Mouse (Mus musculus) forebrain, embryonic 11.5 days (tissue): Measurements from ENCODE around the gene Galnt10. TPM values are rescaled to one million over a fixed set of nuclear protein-coding genes. Genes with fewer than 3 reads are reported as not detected.

Experiments
- ATAC-seq: fragments of 200-750 bp; cut with Nextera tagmentation; replicated peaks from 2 replicates; pipeline ENCODE4 v1.8.0; 2017; ENCODE audit warnings: moderate TSS enrichment; ENCODE audit not compliant: low FRiP score
- DNase-seq: peaks from one replicate; pipeline ENCODE4 v3.0.0-alpha.2; 2017; ENCODE audit warnings: low spot score
- H3K27ac ChIP-seq: fragments of 300-500 bp; sonication (generic); 2 replicates; pipeline ENCODE4 v1.5.1; 2014; ENCODE audit warnings: low read depth, low read length
- H3K27me3 ChIP-seq: fragments of 300-500 bp; sonication (generic); 2 replicates; pipeline ENCODE4 v1.6.1; 2014; ENCODE audit warnings: mild to moderate bottlenecking, low read length, mixed read lengths; ENCODE audit not compliant: control insufficient read depth, insufficient read depth
- H3K36me3 ChIP-seq: fragments of 300-500 bp; sonication (generic); 2 replicates; pipeline ENCODE4 v1.6.1; 2014; ENCODE audit warnings: mild to moderate bottlenecking, low read length, moderate library complexity, mixed read lengths; ENCODE audit not compliant: control insufficient read depth, insufficient read depth
- H3K4me1 ChIP-seq: fragments of 300-500 bp; sonication (generic); replicated peaks from 2 replicates; pipeline ENCODE4 v1.6.1; 2014; ENCODE audit warnings: low read length, mixed read lengths; ENCODE audit not compliant: control insufficient read depth, insufficient read depth
- H3K4me2 ChIP-seq: fragments of 300-500 bp; sonication (generic); 2 replicates; pipeline ENCODE4 v1.6.1; 2014; ENCODE audit warnings: low read depth, mild to moderate bottlenecking, low read length, moderate library complexity, mixed read lengths; ENCODE audit not compliant: severe bottlenecking
- H3K4me3 ChIP-seq: fragments of 300-500 bp; sonication (generic); 2 replicates; pipeline ENCODE4 v1.5.1; 2014; ENCODE audit warnings: low read depth, low read length
- H3K9ac ChIP-seq: fragments of 300-500 bp; sonication (generic); 2 replicates; pipeline ENCODE4 v1.6.1; 2014; ENCODE audit warnings: low read length
- H3K9me3 ChIP-seq: fragments of 300-500 bp; sonication (generic); 2 replicates; pipeline ENCODE4 v1.6.1; 2016; ENCODE audit warnings: low read length, mixed read lengths; ENCODE audit not compliant: control insufficient read depth
- WGBS: fragments of 180-500 bp; shearing (Covaris S2); extraction: QIAGEN DNeasy Blood & Tissue Kit; methylation state at CpG from one replicate; pipeline ENCODE4 v1.1.7; 2014; 5-methylcytosine and 5-hydroxymethylcytosine counted together
- polyA plus RNA-seq: library from polyadenylated mRNA; unstranded; fragments of >200 nt; fragmentation: Nextera tagmentation; extraction: Ambion mirVana; gene quantifications from 2 replicates; pipeline ENCODE4 v1.2.1, GENCODE M21; 2014

Gene Galnt10
- polyA plus RNA-seq, 1 experiment from 2014 or later: 18.1 TPM

DNA sequence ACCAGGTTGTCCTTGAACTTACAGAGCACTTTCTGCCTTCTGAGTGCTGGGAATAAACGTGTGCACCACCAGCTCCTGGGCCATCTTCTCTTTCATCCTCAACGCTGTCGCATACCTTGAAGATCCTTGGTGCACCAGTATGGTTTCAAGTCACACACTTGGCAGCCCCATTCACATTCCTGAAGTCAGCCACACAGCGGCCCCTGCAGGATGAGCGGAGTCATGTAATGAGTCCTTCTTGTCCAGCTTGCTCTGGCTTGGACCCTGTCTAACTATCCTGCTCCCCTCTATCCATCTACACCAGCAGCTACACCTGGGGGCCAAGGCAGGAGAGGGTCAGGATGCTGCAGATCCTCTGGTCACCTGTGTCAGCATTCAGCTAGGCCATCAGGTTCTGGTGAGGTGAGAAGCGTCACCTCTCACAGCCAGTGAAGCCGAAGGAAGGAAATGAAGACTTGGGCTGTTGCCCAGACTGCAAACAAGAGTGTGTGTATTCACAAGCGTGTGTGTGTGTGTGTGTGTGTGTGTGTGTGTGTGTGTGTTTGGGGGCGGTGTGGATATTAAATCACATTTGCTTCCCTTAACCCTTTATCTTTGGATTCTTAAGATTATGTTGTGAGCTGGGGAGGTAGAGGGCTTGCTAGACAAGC is 18.0 kb upstream of the Galnt10 start:
- ATAC-seq (no peak), DNase-seq (peak; percentile 73)
- H3K27me3 ChIP-seq: no peaks in the 10 kb centered on the region
- H3K9me3 ChIP-seq: no peaks in the 10 kb centered on the region
- no peak overlapping the region for H3K4me3 ChIP-seq
- H3K4me2 ChIP-seq: no peak overlapping the region
- no peaks in the 10 kb centered on the region for H3K4me1 ChIP-seq
- H3K9ac ChIP-seq: no peak overlapping the region
- no peaks in the 10 kb centered on the region for H3K36me3 ChIP-seq
- 65% methylated on average over 9 of the region's 9 CpGs for WGBS
- H3K27ac ChIP-seq: no peak overlapping the region

GRCm38 (mm10) chr11:57631805-57632485 is 13.3 kb upstream of the Galnt10 start:
- no peak overlapping the region for H3K4me2 ChIP-seq
- no peaks in the 10 kb centered on the region for H3K4me1 ChIP-seq
- H3K36me3 ChIP-seq: no peaks in the 10 kb centered on the region
- no peak for DNase-seq
- no peak overlapping the region for H3K27ac ChIP-seq
- H3K9ac ChIP-seq: no peak overlapping the region
- ATAC-seq: no peak
- no peak overlapping the region for H3K4me3 ChIP-seq
- H3K27me3 ChIP-seq: no peaks in the 10 kb centered on the region; the same call in 1 of the 2 replicates
- WGBS: 75% methylated on average over 7 of the region's 7 CpGs
- H3K9me3 ChIP-seq: no peaks in the 10 kb centered on the region

DNA sequence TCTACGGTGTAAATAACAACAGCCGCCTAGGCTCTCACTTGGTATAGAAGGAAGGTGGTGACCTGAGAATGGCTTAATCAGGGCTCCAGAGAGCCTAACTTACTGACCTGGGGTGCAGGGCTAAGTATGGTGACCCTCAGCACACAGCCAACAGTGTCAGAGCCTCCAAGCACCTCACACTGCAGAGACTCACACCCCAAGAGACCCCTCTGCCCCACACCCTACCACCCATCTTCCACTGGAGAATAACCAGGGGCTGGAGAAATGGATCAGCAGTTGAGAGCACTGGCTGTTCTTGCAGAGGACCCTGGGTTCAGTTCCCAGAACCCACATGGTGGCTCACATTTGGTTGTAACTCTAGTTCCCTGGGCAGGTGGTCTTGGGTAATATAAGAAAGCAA is 12.2 kb upstream of the Galnt10 start:
- H3K36me3 ChIP-seq: no peaks in the 10 kb centered on the region
- H3K27me3 ChIP-seq: no peaks in the 10 kb centered on the region; the same call in 1 of the 2 replicates
- DNase-seq (no peak), ATAC-seq (no peak)
- H3K4me1 ChIP-seq: no peaks in the 10 kb centered on the region
- 97% methylated on average over 2 of the region's 2 CpGs for WGBS
- no peaks in the 10 kb centered on the region for H3K9me3 ChIP-seq
- no peak overlapping the region for H3K9ac ChIP-seq
- H3K4me2 ChIP-seq: no peak overlapping the region
- H3K4me3 ChIP-seq: no peak overlapping the region
- H3K27ac ChIP-seq: no peak overlapping the region

GRCm38 (mm10) chr11:57633975-57634585 is 11.2 kb upstream of the Galnt10 start:
- no peaks in the 10 kb centered on the region for H3K36me3 ChIP-seq
- no peak overlapping the region for H3K9ac ChIP-seq
- DNase-seq (no peak), ATAC-seq (no peak)
- H3K4me3 ChIP-seq: no peak overlapping the region
- no peaks in the 10 kb centered on the region for H3K9me3 ChIP-seq
- no peak overlapping the region for H3K27ac ChIP-seq
- WGBS: 81% methylated on average over 6 of the region's 6 CpGs
- H3K4me2 ChIP-seq: no peak overlapping the region
- H3K27me3 ChIP-seq: no peaks in the 10 kb centered on the region; the same call in 1 of the 2 replicates
- H3K4me1 ChIP-seq: no peaks in the 10 kb centered on the region

- Histone ChIP-seq H3K4me2 (no peak overlapping the region), H3K9ac (no peak overlapping the region), H3K9me3 (no peaks in the 10 kb centered on the region), H3K4me3 (no peak overlapping the region), H3K27me3 (no peaks in the 10 kb centered on the region; the same call in 1 of the 2 replicates), H3K27ac (no peak overlapping the region), H3K4me1 (no peaks in the 10 kb centered on the region), H3K36me3 (no peaks in the 10 kb centered on the region)
- DNase-seq (no peak), ATAC-seq (no peak)
- WGBS: 7% methylated on average over 9 of the region's 9 CpGs
Observed at GRCm38 (mm10) chr11:57635148-57635547, 10.1 kb upstream of the Galnt10 start.

DNA sequence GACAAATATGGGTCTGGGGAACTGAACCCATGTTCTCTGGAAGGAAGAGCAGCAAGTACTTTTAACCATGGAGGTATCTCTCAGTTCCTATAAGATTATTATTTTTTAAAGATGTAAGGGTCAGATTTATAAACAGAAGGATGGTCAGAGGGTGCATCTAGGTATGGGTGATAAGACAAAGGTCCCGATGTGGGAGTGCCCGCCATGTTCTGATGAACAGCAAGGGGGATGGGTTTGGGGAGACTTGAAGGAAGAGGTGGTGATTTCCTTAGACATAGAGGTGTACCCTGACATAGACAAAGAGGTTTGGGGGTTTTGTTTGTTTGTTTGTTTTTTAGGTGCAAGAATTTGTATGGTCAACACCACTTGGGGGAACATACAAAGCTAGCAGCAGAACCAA is 1.6 kb upstream of the Galnt10 start:
- Histone ChIP-seq H3K27ac (no peak overlapping the region), H3K9ac (no peak overlapping the region), H3K27me3 (no peaks in the 10 kb centered on the region), H3K4me1 (peaks cover 4% of the 10 kb centered on the region; the same call in 1 of the 2 replicates), H3K9me3 (no peaks in the 10 kb centered on the region), H3K36me3 (no peaks in the 10 kb centered on the region; the same call in 1 of the 2 replicates), H3K4me3 (no peak overlapping the region), H3K4me2 (no peak overlapping the region)
- DNase-seq (no peak), ATAC-seq (no peak)
- WGBS: 71% methylated on average over 2 of the region's 2 CpGs

- Histone ChIP-seq H3K27ac (peak overlapping the region; percentile 31; the same call in 1 of the 2 replicates), H3K9ac (peak overlapping the region; percentile 81), H3K4me3 (peak overlapping the region; percentile 72), H3K4me1 (peaks cover 6% of the 10 kb centered on the region; the same call in 1 of the 2 replicates), H3K9me3 (no peaks in the 10 kb centered on the region), H3K36me3 (no peaks in the 10 kb centered on the region; the same call in 1 of the 2 replicates), H3K27me3 (no peaks in the 10 kb centered on the region), H3K4me2 (peak overlapping the region; percentile 98)
- ATAC-seq: peak; percentile 49
- under 1% methylated on average over 30 of the region's 30 CpGs for WGBS
- peak; percentile 77 for DNase-seq
Observed at GRCm38 (mm10) chr11:57644245-57645017, 811 bp upstream of the Galnt10 start.

- peak overlapping the region; percentile 98 for H3K4me2 ChIP-seq
- DNase-seq (no peak), ATAC-seq (no peak)
- H3K4me3 ChIP-seq: peak overlapping the region; percentile 72
- no peaks in the 10 kb centered on the region for H3K9me3 ChIP-seq
- 30% methylated on average over 8 of the region's 8 CpGs for WGBS
- H3K27ac ChIP-seq: no peak overlapping the region
- no peaks in the 10 kb centered on the region; the same call in 1 of the 2 replicates for H3K36me3 ChIP-seq
- peaks cover 7% of the 10 kb centered on the region; the same call in 1 of the 2 replicates for H3K4me1 ChIP-seq
- H3K9ac ChIP-seq: peak overlapping the region; percentile 81
- no peaks in the 10 kb centered on the region for H3K27me3 ChIP-seq
Observed at GRCm38 (mm10) chr11:57645847-57646246, 605 bp downstream of the Galnt10 start.
